Mouse (Mus musculus) lung, embryonic 14.5 days (tissue): ENCODE data around the gene Cluh. TPM values are rescaled to one million over a fixed set of nuclear protein-coding genes. Genes with fewer than 3 reads are reported as not detected.

ENCODE experiments used
- ATAC-seq: fragments of 200-750 bp; cut with Nextera tagmentation; 2 replicates; pipeline ENCODE4 v1.8.0; 2017; ENCODE audit warnings: mild to moderate bottlenecking, moderate TSS enrichment, moderate library complexity; ENCODE audit not compliant: insufficient read depth
- DNase-seq: peaks from one replicate; pipeline ENCODE4 v3.0.0-alpha.2; 2015
- H3K27ac ChIP-seq: fragments of 300-500 bp; sonication (generic); 2 replicates; pipeline ENCODE4 v1.5.1; 2014; ENCODE audit warnings: low read depth, mild to moderate bottlenecking, moderate library complexity
- H3K27me3 ChIP-seq: fragments of 300-500 bp; sonication (generic); 2 replicates; pipeline ENCODE4 v1.6.1; 2014; ENCODE audit warnings: low read length, control low read depth; ENCODE audit not compliant: insufficient read depth
- H3K36me3 ChIP-seq: fragments of 300-500 bp; sonication (generic); 2 replicates; pipeline ENCODE4 v1.6.1; 2014; ENCODE audit warnings: control low read depth; ENCODE audit not compliant: insufficient read depth
- H3K4me1 ChIP-seq: fragments of 300-500 bp; sonication (generic); 2 replicates; pipeline ENCODE4 v1.6.1; 2014; ENCODE audit warnings: antibody characterized with exemption, control low read depth; ENCODE audit not compliant: insufficient read depth
- H3K4me2 ChIP-seq: fragments of 300-500 bp; sonication (generic); 2 replicates; pipeline ENCODE4 v1.6.1; 2014; ENCODE audit warnings: mild to moderate bottlenecking
- H3K4me3 ChIP-seq: fragments of 300-500 bp; sonication (generic); 2 replicates; pipeline ENCODE4 v1.5.1; 2014; ENCODE audit warnings: low read depth, low read length
- H3K9ac ChIP-seq: fragments of 300-500 bp; sonication (generic); 2 replicates; pipeline ENCODE4 v1.6.1; 2014
- H3K9me3 ChIP-seq: fragments of 300-500 bp; sonication (generic); 2 replicates; pipeline ENCODE4 v1.6.1; 2016; ENCODE audit warnings: low read depth, low read length, control low read depth
- CTCF ChIP-seq: IDR thresholded peaks from 2 replicates; pipeline ENCODE4 v1.5.1; 2016; ENCODE audit warnings: antibody characterized with exemption, low read depth
- WGBS: fragments of 180-500 bp; shearing (Covaris S2); extraction: QIAGEN DNeasy Blood & Tissue Kit; methylation state at CpG from one replicate; pipeline ENCODE4 v1.1.7; 2014; 5-methylcytosine and 5-hydroxymethylcytosine counted together
- polyA plus RNA-seq: library from polyadenylated mRNA; unstranded; fragments of >200 nt; fragmentation: Nextera tagmentation; extraction: Ambion mirVana; gene quantifications from 2 replicates; pipeline ENCODE4 v1.2.1, GENCODE M21; 2014

The Cluh gene
- polyA plus RNA-seq, 1 experiment from 2014 or later: 23.8 TPM

DNA sequence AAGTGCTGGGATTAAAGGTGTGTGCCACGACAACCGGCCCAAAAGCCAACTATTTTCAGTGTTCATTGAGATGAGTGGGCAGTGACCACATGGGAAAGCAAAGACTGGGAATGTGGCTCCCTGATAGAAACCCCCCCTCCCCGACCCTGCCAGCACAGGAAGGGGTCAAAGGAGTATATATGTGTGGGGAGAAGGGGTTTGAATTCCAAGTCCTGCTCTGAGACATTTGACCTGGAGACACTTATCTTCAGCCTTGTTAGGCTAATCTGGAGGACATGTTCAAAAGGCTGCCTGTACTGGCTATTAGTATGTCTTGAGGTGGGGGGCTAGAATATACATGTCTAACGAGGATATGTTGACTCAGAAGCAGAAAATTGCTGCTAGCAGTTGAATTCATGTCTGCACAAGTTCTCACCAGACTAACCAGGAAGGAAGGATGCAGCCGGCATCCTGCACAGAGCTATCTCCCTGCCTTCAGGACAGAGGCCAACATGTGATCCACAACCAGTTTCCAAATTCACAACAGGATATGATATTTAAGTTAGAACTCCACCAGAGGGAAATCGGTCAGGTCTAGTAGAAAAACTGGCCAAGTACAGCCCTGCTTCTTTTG is 23.7 kb downstream of the Cluh start:
- Histone ChIP-seq H3K27me3 (no peaks in the 10 kb centered on the region), H3K9ac (no peak overlapping the region), H3K9me3 (no peaks in the 10 kb centered on the region), H3K4me3 (no peak overlapping the region), H3K4me1 (no peaks in the 10 kb centered on the region), H3K27ac (no peak overlapping the region), H3K4me2 (no peak overlapping the region), H3K36me3 (peaks cover 65% of the 10 kb centered on the region)
- no peak; the same call in 1 of the 2 replicates for ATAC-seq
- WGBS: 76% methylated on average over 6 of the region's 6 CpGs
- no peak for DNase-seq
- no peak for TF ChIP-seq CTCF

DNA sequence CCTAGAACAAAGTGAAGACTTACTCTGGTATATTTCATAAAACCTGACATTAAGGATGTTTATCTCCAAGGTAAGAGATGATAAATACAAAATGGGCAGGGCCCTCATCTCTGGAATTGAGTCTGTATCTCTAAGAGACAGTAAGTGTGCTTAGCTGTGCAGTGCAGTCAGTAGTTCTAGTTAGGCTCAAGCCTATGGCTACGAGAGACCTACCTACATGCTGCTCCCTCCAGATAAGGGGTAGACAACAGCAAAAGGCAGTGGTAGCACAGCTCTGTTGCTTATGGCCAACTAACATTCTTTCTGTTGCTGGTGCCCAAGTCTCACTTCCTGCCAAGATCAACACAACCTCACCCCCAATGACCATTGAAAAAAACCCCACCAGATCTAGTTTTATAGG is 24.3 kb downstream of the Cluh start:
- peaks cover 67% of the 10 kb centered on the region for H3K36me3 ChIP-seq
- TF ChIP-seq CTCF: no peak

DNA sequence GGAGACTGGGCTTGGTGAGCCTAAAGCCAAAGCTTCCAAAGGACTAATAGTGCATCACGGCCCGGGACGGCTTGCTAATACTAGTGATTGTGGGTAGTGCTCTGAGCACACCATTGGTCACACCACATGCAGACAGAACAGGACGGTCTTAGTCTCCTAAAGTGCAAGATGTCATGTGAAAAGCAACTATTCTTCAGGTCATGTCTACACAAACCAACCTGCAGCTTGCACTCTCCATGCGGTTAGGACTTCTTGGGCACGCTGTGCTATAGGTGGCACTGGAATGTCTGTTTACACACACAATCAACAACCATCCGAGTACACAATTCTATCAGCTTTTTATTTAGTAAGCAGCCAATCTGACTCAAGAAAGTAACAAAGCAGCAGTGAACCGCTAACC is 25.4 kb downstream of the Cluh start:
- no peaks in the 10 kb centered on the region for H3K27me3 ChIP-seq
- no peaks in the 10 kb centered on the region for H3K4me1 ChIP-seq
- no peak overlapping the region for H3K9ac ChIP-seq
- H3K9me3 ChIP-seq: no peaks in the 10 kb centered on the region
- H3K36me3 ChIP-seq: peaks cover 68% of the 10 kb centered on the region
- H3K4me2 ChIP-seq: no peak overlapping the region
- H3K4me3 ChIP-seq: no peak overlapping the region
- no peak overlapping the region for H3K27ac ChIP-seq
- no peak for ATAC-seq
- TF ChIP-seq CTCF: no peak
- no peak for DNase-seq
- 90% methylated on average over 8 of the region's 8 CpGs for WGBS

More for the DNA sequence above, 24.3 kb downstream of the Cluh start:
- Histone ChIP-seq H3K9ac (no peak overlapping the region), H3K4me3 (no peak overlapping the region), H3K27ac (no peak overlapping the region), H3K9me3 (no peaks in the 10 kb centered on the region), H3K4me2 (no peak overlapping the region), H3K27me3 (no peaks in the 10 kb centered on the region), H3K4me1 (no peaks in the 10 kb centered on the region)
- 83% methylated on average over 1 of the region's 1 CpGs for WGBS
- ATAC-seq (no peak), DNase-seq (no peak)

DNA sequence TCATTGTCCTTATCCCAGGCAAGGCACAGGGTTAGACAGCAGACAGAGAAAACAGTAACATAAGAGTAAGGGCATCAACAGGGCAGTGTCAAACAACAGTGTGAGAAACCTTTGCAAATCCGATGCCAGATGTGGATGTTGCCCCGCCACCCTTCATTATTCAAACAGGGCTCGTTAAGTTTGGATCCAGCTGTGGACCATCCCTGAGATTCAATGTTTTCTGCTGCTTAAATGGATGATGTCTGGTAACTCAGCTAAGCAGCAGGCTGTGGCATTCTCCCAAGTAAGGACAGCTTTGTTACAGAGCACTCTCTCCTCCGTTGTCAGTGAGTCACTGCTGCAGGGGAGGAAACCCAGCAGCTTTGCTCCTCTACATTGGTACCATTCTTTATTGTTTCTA is 25.9 kb downstream of the Cluh start:
- Histone ChIP-seq H3K4me3 (no peak overlapping the region), H3K4me1 (no peaks in the 10 kb centered on the region), H3K4me2 (no peak overlapping the region), H3K27me3 (no peaks in the 10 kb centered on the region), H3K9ac (no peak overlapping the region), H3K9me3 (no peaks in the 10 kb centered on the region), H3K27ac (no peak overlapping the region), H3K36me3 (peaks cover 68% of the 10 kb centered on the region)
- no peak for DNase-seq
- no peak for TF ChIP-seq CTCF
- no peak for ATAC-seq
- WGBS: 78% methylated on average over 4 of the region's 4 CpGs

DNA sequence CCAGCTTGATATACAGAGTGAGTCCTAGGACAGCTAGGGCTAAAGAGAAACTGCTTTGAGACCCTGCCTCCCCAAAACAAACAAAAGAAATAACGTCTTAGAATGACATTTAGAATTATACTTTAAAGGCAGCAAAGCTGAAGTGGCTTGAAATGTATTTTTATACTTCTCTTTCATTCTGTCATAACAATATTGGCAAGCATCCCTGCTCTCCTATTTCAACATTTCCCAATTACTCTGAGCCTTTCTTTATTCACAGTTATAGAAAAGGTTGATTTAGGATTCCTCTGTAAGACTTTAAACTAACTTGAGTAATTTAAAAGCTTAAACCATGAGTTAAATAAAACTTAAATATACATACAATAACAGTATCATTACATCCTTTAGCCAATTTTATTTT is 42.9 kb downstream of the Cluh start:
- no peaks in the 10 kb centered on the region for H3K27me3 ChIP-seq
- no peak overlapping the region for H3K4me2 ChIP-seq
- TF ChIP-seq CTCF: no peak
- no peaks in the 10 kb centered on the region for H3K4me1 ChIP-seq
- ATAC-seq (no peak), DNase-seq (no peak)
- H3K9me3 ChIP-seq: no peaks in the 10 kb centered on the region
- 60% methylated on average over 1 of the region's 1 CpGs for WGBS
- no peak overlapping the region for H3K4me3 ChIP-seq
- H3K27ac ChIP-seq: no peak overlapping the region
- H3K9ac ChIP-seq: no peak overlapping the region
- H3K36me3 ChIP-seq: peaks cover 40% of the 10 kb centered on the region

DNA sequence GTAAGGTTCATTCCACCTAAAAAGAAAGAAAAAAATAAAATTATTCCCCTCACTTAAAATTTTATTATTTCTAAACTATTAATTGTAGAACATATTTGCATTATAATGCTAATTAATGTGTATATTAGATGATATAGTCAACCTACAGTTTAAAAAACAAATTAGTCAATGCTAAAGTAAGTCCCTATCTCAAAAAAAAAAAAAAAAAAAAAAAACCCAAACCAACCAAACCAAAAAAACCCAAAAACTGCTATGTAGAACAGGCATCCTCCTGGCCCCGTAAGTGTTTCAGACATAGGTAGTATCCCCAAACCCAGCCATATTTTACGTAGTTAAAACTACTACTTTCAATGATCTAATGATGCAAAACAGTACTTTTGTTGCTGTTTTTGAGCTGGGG is 50.2 kb downstream of the Cluh start:
- H3K4me1 ChIP-seq: no peaks in the 10 kb centered on the region
- no peak overlapping the region for H3K4me2 ChIP-seq
- peaks cover 36% of the 10 kb centered on the region for H3K36me3 ChIP-seq
- H3K9ac ChIP-seq: no peak overlapping the region
- ATAC-seq (no peak), DNase-seq (no peak)
- no peaks in the 10 kb centered on the region for H3K27me3 ChIP-seq
- no peak overlapping the region for H3K4me3 ChIP-seq
- H3K9me3 ChIP-seq: no peaks in the 10 kb centered on the region
- no peak for TF ChIP-seq CTCF
- no peak overlapping the region for H3K27ac ChIP-seq
- WGBS: 91% methylated on average over 2 of the region's 2 CpGs

DNA sequence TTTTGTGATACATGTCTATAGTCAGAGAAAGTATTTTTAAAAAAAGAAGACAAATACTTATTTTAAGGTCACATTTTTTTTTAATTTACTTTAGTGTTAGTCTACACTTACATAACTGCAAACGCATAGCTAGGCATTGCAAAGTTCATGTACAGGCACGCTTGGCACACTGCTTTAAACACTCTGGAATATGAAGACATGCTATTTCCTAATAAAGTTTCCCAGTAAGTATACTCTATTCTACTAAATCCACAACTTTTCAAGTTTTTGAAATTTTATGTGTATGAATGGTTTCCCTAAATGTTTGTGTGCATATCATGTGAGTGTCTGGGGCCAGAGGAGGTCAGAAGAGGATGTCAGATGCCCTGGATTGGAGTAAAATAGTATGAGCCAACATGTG is 54.8 kb downstream of the Cluh start:
- Histone ChIP-seq H3K4me2 (no peak overlapping the region), H3K9ac (no peak overlapping the region), H3K4me1 (no peaks in the 10 kb centered on the region), H3K27me3 (no peaks in the 10 kb centered on the region), H3K9me3 (no peaks in the 10 kb centered on the region), H3K36me3 (peaks cover 1% of the 10 kb centered on the region), H3K4me3 (no peak overlapping the region), H3K27ac (no peak overlapping the region)
- ATAC-seq (no peak), DNase-seq (no peak)
- WGBS: 84% methylated on average over 2 of the region's 2 CpGs
- no peak for TF ChIP-seq CTCF

DNA sequence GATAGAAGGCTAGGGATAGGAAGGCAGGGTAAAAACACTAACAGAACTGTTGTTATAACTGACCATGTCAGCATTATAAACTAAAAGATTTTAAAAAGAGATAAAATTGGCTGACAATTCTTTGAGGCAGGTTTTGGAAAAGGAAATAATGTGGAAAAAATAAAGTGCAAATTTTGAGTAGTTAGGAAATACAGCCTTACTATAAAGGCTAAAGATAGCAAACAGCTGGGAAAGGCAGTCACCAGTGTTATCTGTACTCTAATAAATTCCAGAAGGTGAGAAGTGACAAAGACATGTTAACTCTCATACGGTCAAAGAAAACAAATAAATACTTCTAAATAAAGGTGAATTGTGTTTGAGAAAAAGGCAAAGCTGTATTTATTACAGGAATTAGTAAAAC is 59.5 kb downstream of the Cluh start:
- Histone ChIP-seq H3K9ac (no peak overlapping the region), H3K9me3 (no peaks in the 10 kb centered on the region), H3K27ac (no peak overlapping the region), H3K36me3 (peaks cover 7% of the 10 kb centered on the region; the same call in 1 of the 2 replicates), H3K27me3 (no peaks in the 10 kb centered on the region), H3K4me2 (no peak overlapping the region), H3K4me3 (no peak overlapping the region), H3K4me1 (no peaks in the 10 kb centered on the region)
- WGBS: 29% methylated on average over 1 of the region's 1 CpGs
- TF ChIP-seq CTCF: no peak
- ATAC-seq: no peak
- no peak for DNase-seq
